Mouse (Mus musculus): ENCODE data around the gene Atp2b2. TPM values are rescaled to one million over a fixed set of nuclear protein-coding genes. Genes with fewer than 3 reads are reported as not detected.

The Atp2b2 gene
- total RNA-seq, 1 experiment from 2014 or later = 4.7 TPM

GRCm38 (mm10) chr6:113697222-113698205 lies 344.9 kb downstream of the Atp2b2 start:
- peak; percentile 70 for DNase-seq

GRCm38 (mm10) chr6:113696582-113697221 lies 345.7 kb downstream of the Atp2b2 start, which contains the start of gene Tatdn2:
Gene Tatdn2 (plus strand): TSS chr6:113697050.
- DNase-seq = peak; percentile 98

- DNase-seq = no peak
Observed at GRCm38 (mm10) chr6:113695766-113696355, 346.6 kb downstream of the Atp2b2 start.

- DNase-seq = no peak
Observed at GRCm38 (mm10) chr6:113695203-113695602, 347.2 kb downstream of the Atp2b2 start.

Small RNA genes lying within 50 kb of the gene (microRNA-seq; reads per million reads assigned to microRNA genes)
- 0 to 0.85 reads per million in 2 experiments for gene Mir7042

Other genes with a start within 250 kb of the Atp2b2 start
- 0.07 and 0.15 TPM in 2 replicates for gene Slc6a11, start 88.6 kb upstream of the Atp2b2 start, total RNA-seq (2021)
- 0.45 TPM in 1 of 2 replicates, not detected in the other for gene Slc6a1, start 240.0 kb upstream of the Atp2b2 start, total RNA-seq (2021)

Data from adrenal gland, postnatal 14 days (tissue).